Mouse (Mus musculus) embryonic facial prominence, embryonic 14.5 days (tissue): ENCODE data around the gene Samd7. TPM values are rescaled to one million over a fixed set of nuclear protein-coding genes. Genes with fewer than 3 reads are reported as not detected.
"Not testable (repeated sequence)": the region's sequence is repeated elsewhere in the genome, so short reads cannot be mapped to it uniquely, and the experiment has no call there.

Experiments
- ATAC-seq: fragments of 200-750 bp; cut with Nextera tagmentation; 2 replicates; pipeline ENCODE4 v1.8.0; 2017; ENCODE audit warnings: low read depth, moderate number of reproducible peaks, moderate TSS enrichment
- DNase-seq: peaks from one replicate; pipeline ENCODE4 v3.0.0-alpha.2; 2015; ENCODE audit warnings: low spot score
- H3K27ac ChIP-seq: fragments of 300-500 bp; sonication (generic); replicated peaks from 2 replicates; pipeline ENCODE4 v1.5.1; 2014; ENCODE audit warnings: low read depth, mild to moderate bottlenecking, low read length, moderate library complexity
- H3K27me3 ChIP-seq: fragments of 300-500 bp; sonication (generic); replicated peaks from 2 replicates; pipeline ENCODE4 v1.6.1; 2014; ENCODE audit warnings: low read length; ENCODE audit not compliant: control insufficient read depth, insufficient read depth
- H3K36me3 ChIP-seq: fragments of 300-500 bp; sonication (generic); 2 replicates; pipeline ENCODE4 v1.6.1; 2014; ENCODE audit warnings: low read length, mixed read lengths; ENCODE audit not compliant: control insufficient read depth, insufficient read depth
- H3K4me1 ChIP-seq: fragments of 300-500 bp; sonication (generic); 2 replicates; pipeline ENCODE4 v1.6.1; 2014; ENCODE audit warnings: antibody characterized with exemption, low read length; ENCODE audit not compliant: control insufficient read depth, insufficient read depth
- H3K4me2 ChIP-seq: fragments of 300-500 bp; sonication (generic); 2 replicates; pipeline ENCODE4 v1.6.1; 2014; ENCODE audit warnings: low read depth, mild to moderate bottlenecking, low read length, moderate library complexity, mixed read lengths
- H3K4me3 ChIP-seq: fragments of 300-500 bp; sonication (generic); 2 replicates; pipeline ENCODE4 v1.5.1; 2014; ENCODE audit warnings: low read depth, mild to moderate bottlenecking, low read length
- H3K9ac ChIP-seq: fragments of 300-500 bp; sonication (generic); 2 replicates; pipeline ENCODE4 v1.6.1; 2014; ENCODE audit warnings: low read depth, mild to moderate bottlenecking, low read length, moderate library complexity, mixed read lengths
- H3K9me3 ChIP-seq: fragments of 300-500 bp; sonication (generic); 2 replicates; pipeline ENCODE4 v1.6.1; 2016; ENCODE audit warnings: low read length; ENCODE audit not compliant: control insufficient read depth
- WGBS: fragments of 180-500 bp; shearing (Covaris S2); extraction: QIAGEN DNeasy Blood & Tissue Kit; methylation state at CpG from one replicate; pipeline ENCODE4 v1.1.7; 2014; 5-methylcytosine and 5-hydroxymethylcytosine counted together
- polyA plus RNA-seq: library from polyadenylated mRNA; unstranded; fragments of >200 nt; fragmentation: Nextera tagmentation; extraction: Ambion mirVana; gene quantifications from 2 replicates; pipeline ENCODE4 v1.2.1, GENCODE M21; 2014

Samd7 gene
- polyA plus RNA-seq, result not detected in 2 replicates

GRCm38 (mm10) chr3:30746006-30746405 lies at the start of gene Samd7:
Gene Samd7, plus strand, starts transcription at chr3:30746293.
- Histone ChIP-seq H3K4me3 (no peak within 1 kb of the TSS), H3K27me3 (no peaks in the 10 kb centered on the region), H3K4me1 (no peaks in the 10 kb centered on the region), H3K9me3 (0 out of 2 replicates have a peak, but pooled peaks cover 5% of the 10 kb centered on the region), H3K9ac (no peak within 1 kb of the TSS), H3K4me2 (no peak within 1 kb of the TSS), H3K27ac (no peak within 1 kb of the TSS), H3K36me3 (no peaks in the 10 kb centered on the region)
- no peak for ATAC-seq
- 73% methylated on average over 7 of the region's 7 CpGs for WGBS
- DNase-seq, result no peak

GRCm38 (mm10) chr3:30696346-30696745 lies 49.7 kb upstream of the Samd7 start:
- WGBS, result 11% methylated on average over 2 of the region's 2 CpGs
- H3K9ac ChIP-seq, result no peak overlapping the region
- no peaks in the 10 kb centered on the region for H3K27me3 ChIP-seq
- no peak overlapping the region for H3K27ac ChIP-seq
- no peak overlapping the region for H3K4me2 ChIP-seq
- H3K9me3 ChIP-seq, result no peaks in the 10 kb centered on the region
- ATAC-seq, result peak; percentile 62
- no peaks in the 10 kb centered on the region for H3K36me3 ChIP-seq
- H3K4me1 ChIP-seq, result no peaks in the 10 kb centered on the region
- DNase-seq, result peak; percentile 77
- H3K4me3 ChIP-seq, result no peak overlapping the region

GRCm38 (mm10) chr3:30697891-30698290 lies 48.2 kb upstream of the Samd7 start:
- Histone ChIP-seq H3K4me1 (no peaks in the 10 kb centered on the region), H3K9ac (no peak overlapping the region), H3K36me3 (no peaks in the 10 kb centered on the region), H3K9me3 (no peaks in the 10 kb centered on the region), H3K4me2 (no peak overlapping the region), H3K4me3 (no peak overlapping the region), H3K27ac (no peak overlapping the region), H3K27me3 (no peaks in the 10 kb centered on the region)
- ATAC-seq (no peak), DNase-seq (no peak)
- 83% methylated on average over 4 of the region's 4 CpGs for WGBS

- ATAC-seq, H3K4me3 ChIP-seq, H3K9me3 ChIP-seq, DNase-seq, H3K4me1 ChIP-seq, H3K9ac ChIP-seq, H3K27ac ChIP-seq, H3K36me3 ChIP-seq, H3K27me3 ChIP-seq, H3K4me2 ChIP-seq: not testable (repeated sequence)
- 81% methylated on average over 6 of the region's 6 CpGs for WGBS
Observed at GRCm38 (mm10) chr3:30699711-30700505, 46.2 kb upstream of the Samd7 start, which contains the start of gene Lrrc31. Gene Lrrc31, minus strand, starts transcription at chr3:30699843.

- Histone ChIP-seq H3K4me3 (no peak overlapping the region), H3K27me3 (no peaks in the 10 kb centered on the region), H3K9ac (no peak overlapping the region), H3K4me2 (no peak overlapping the region), H3K36me3 (no peaks in the 10 kb centered on the region), H3K4me1 (no peaks in the 10 kb centered on the region), H3K9me3 (no peaks in the 10 kb centered on the region), H3K27ac (no peak overlapping the region)
- WGBS, result 83% methylated on average over 3 of the region's 3 CpGs
- DNase-seq (no peak), ATAC-seq (no peak)
Observed at GRCm38 (mm10) chr3:30705977-30706376, 40.1 kb upstream of the Samd7 start.

- ATAC-seq (no peak), DNase-seq (peak; percentile 34)
- Histone ChIP-seq H3K4me1 (no peaks in the 10 kb centered on the region), H3K27me3 (no peaks in the 10 kb centered on the region), H3K4me2 (no peak overlapping the region), H3K9ac (no peak overlapping the region), H3K36me3 (no peaks in the 10 kb centered on the region), H3K4me3 (no peak overlapping the region), H3K9me3 (no peaks in the 10 kb centered on the region), H3K27ac (no peak overlapping the region)
- 64% methylated on average over 4 of the region's 4 CpGs for WGBS
Observed at GRCm38 (mm10) chr3:30706614-30707276, 39.3 kb upstream of the Samd7 start.

- H3K27ac ChIP-seq, result no peak overlapping the region
- H3K4me3 ChIP-seq, result no peak overlapping the region
- ATAC-seq (no peak), DNase-seq (no peak)
- H3K4me2 ChIP-seq, result no peak overlapping the region
- no peaks in the 10 kb centered on the region for H3K36me3 ChIP-seq
- 77% methylated on average over 6 of the region's 6 CpGs for WGBS
- no peaks in the 10 kb centered on the region for H3K9me3 ChIP-seq
- no peak overlapping the region for H3K9ac ChIP-seq
- no peaks in the 10 kb centered on the region for H3K4me1 ChIP-seq
- H3K27me3 ChIP-seq, result no peaks in the 10 kb centered on the region
Observed at GRCm38 (mm10) chr3:30710191-30710590, 35.9 kb upstream of the Samd7 start.

- WGBS, result 82% methylated on average over 1 of the region's 1 CpGs
- Histone ChIP-seq H3K27ac (no peak overlapping the region), H3K9me3 (no peaks in the 10 kb centered on the region), H3K4me3 (no peak overlapping the region), H3K4me2 (no peak overlapping the region), H3K4me1 (no peaks in the 10 kb centered on the region), H3K9ac (no peak overlapping the region), H3K36me3 (no peaks in the 10 kb centered on the region), H3K27me3 (no peaks in the 10 kb centered on the region)
- no peak for DNase-seq
- ATAC-seq, result no peak
Observed at GRCm38 (mm10) chr3:30713334-30713733, 32.8 kb upstream of the Samd7 start.
